ENCODE assay signal across 31 mouse cellular contexts in genomic region chr13:108025802-108026201, GRCm38 (mm10). TPM values are rescaled to one million over a fixed set of nuclear protein-coding genes. Genes with fewer than 3 reads are reported as not detected.
A peak's percentile ranks its signal among the peaks of the same experiment; 100 is the strongest.
DNase-seq lines count a peak whose midpoint lies in the region; ATAC-seq and TF ChIP-seq lines count a peak whose summit lies in the region.
"Had no signal": no experiment of that assay in that cellular context is flagged by ENCODE, and none has a peak within 500 bp of the region (broad histone marks: within the 10 kb centered on the region; RNA-seq: fewer than 3 reads in every experiment).

No protein-coding gene starts in this region.

- H3K27ac ChIP-seq in hindbrain, embryonic 14.5 days: no peak overlapping the region
- H3K27ac ChIP-seq: embryonic facial prominence, embryonic 10.5 days; embryonic facial prominence, embryonic 13.5 days; forebrain, embryonic 10.5 days; forebrain, embryonic 13.5 days; gastrocnemius, adult 2 months; heart, embryonic 13.5 days; hindbrain, embryonic 15.5 days had no signal

- no peak overlapping the region for H3K9ac ChIP-seq in hindbrain, embryonic 14.5 days
- H3K9ac ChIP-seq: embryonic facial prominence, embryonic 13.5 days; forebrain, embryonic 13.5 days; heart, embryonic 13.5 days; hindbrain, embryonic 15.5 days had no signal

- H3K4me3 ChIP-seq in hindbrain, embryonic 14.5 days (replicated peaks; ENCODE audit: low read length): no peak overlapping the region
- H3K4me3 ChIP-seq: embryonic facial prominence, embryonic 10.5 days; embryonic facial prominence, embryonic 13.5 days; erythroblast, embryonic 14.5 days; forebrain, embryonic 10.5 days; forebrain, embryonic 13.5 days; gastrocnemius, adult 2 months; heart, embryonic 13.5 days; hindbrain, embryonic 15.5 days had no signal

- H3K9me3 ChIP-seq in hindbrain, embryonic 14.5 days (ENCODE audit: control insufficient read depth, low read length): no peaks in the 10 kb centered on the region
- H3K9me3 ChIP-seq: embryonic facial prominence, embryonic 13.5 days; forebrain, embryonic 10.5 days; forebrain, embryonic 13.5 days; G1E; heart, embryonic 13.5 days; hindbrain, embryonic 15.5 days had no signal

- POLR2A ChIA-PET in Patski (lab: Charles Lee): no interaction called here

- in situ Hi-C loops in Patski (cut with MboI; ENCODE audit: low pct_unique_long_range_greater_than_20kb): no loop called here

- CTCF ChIA-PET in Patski (lab: Charles Lee): no interaction called here

- no peak for TF ChIP-seq CTCF in Patski (IDR thresholded peaks at IDR 0.05)

- no peaks in the 10 kb centered on the region for H3K4me1 ChIP-seq in hindbrain, embryonic 14.5 days (replicated peaks; ENCODE audit: control insufficient read depth, insufficient read depth, low read length)
- H3K4me1 ChIP-seq: embryonic facial prominence, embryonic 10.5 days; embryonic facial prominence, embryonic 13.5 days; forebrain, embryonic 10.5 days; forebrain, embryonic 13.5 days; heart, embryonic 13.5 days; hindbrain, embryonic 15.5 days had no signal

- no peaks in the 10 kb centered on the region for H3K36me3 ChIP-seq in hindbrain, embryonic 14.5 days (replicated peaks; ENCODE audit: control insufficient read depth, insufficient read depth)
- H3K36me3 ChIP-seq: embryonic facial prominence, embryonic 10.5 days; embryonic facial prominence, embryonic 13.5 days; forebrain, embryonic 10.5 days; G1E; heart, embryonic 13.5 days; hindbrain, embryonic 15.5 days had no signal

- ATAC-seq in Patski: peak; percentile 60
- ATAC-seq in hindbrain, embryonic 14.5 days (ENCODE audit: low FRiP score): no peak
- ATAC-seq: forebrain, embryonic 13.5 days; forebrain, embryonic 16.5 days; intestine, postnatal 0 days had no signal

- peak; percentile 9 to 37 for DNase-seq in adrenal gland, adult (ENCODE audit: inconsistent age in 2 of 2, low spot score in 1 of 2)
- DNase-seq in adrenal gland, postnatal 4 days (ENCODE audit: low spot score in 2 of 2): no peak
- peak; percentile 8 to 11 for DNase-seq in adrenal gland, postnatal 36 days
- DNase-seq in adrenal gland, postnatal 25 days: no peak
- DNase-seq in 3T3-L1 (ENCODE audit: low read depth, low spot score): peak; percentile 62
- DNase-seq in Patski (ENCODE audit: low read depth, low spot score): no peak
- DNase-seq in thymus, postnatal 25 days: no peak
- no peak for DNase-seq in hindbrain, embryonic 14.5 days (ENCODE audit: low spot score)
- DNase-seq: B cell, adult 2 months; cerebellum, adult 11-12 months; cerebellum, adult 8-10 months; cerebellum, postnatal 10 days; cerebellum, postnatal 36 days; embryo, embryonic 11 days; gastrocnemius, adult 2 months; gastrocnemius, postnatal 14 days; heart, adult 18-20 months; heart, postnatal 14 days; heart, postnatal 4 days; kidney, adult 8-10 months had no signal

- 86% methylated on average over 3 of the region's 3 CpGs for WGBS in hindbrain, embryonic 14.5 days

- H3K27me3 ChIP-seq in Patski: no peaks in the 10 kb centered on the region
- no peaks in the 10 kb centered on the region for H3K27me3 ChIP-seq in hindbrain, embryonic 14.5 days (ENCODE audit: control insufficient read depth, insufficient read depth, low read length)
- H3K27me3 ChIP-seq: CH12.LX; embryonic facial prominence, embryonic 13.5 days; forebrain, embryonic 13.5 days; heart, embryonic 13.5 days; hindbrain, embryonic 15.5 days had no signal

- no peak overlapping the region for H3K4me2 ChIP-seq in hindbrain, embryonic 14.5 days (replicated peaks)
- H3K4me2 ChIP-seq: embryonic facial prominence, embryonic 13.5 days; forebrain, embryonic 13.5 days; heart, embryonic 13.5 days; hindbrain, embryonic 15.5 days had no signal

RNA-seq across cellular contexts. Expression of gene Smim15, which starts 18.4 kb away (rescaled TPM):
- total RNA-seq in adrenal gland, postnatal 4 days (2021): 10 to 100 TPM; 40.9 to 45.2 TPM
- total RNA-seq in adrenal gland, postnatal 36 days (2021): 10 to 100 TPM; 42.4 to 49.5 TPM
- total RNA-seq in adrenal gland, postnatal 25 days (2021): 44.1 and 49.2 TPM in 2 replicates
- 69.3 TPM for polyA plus RNA-seq in Patski (2021)
- 33.6 and 40.2 TPM in 2 replicates for polyA plus RNA-seq in hindbrain, embryonic 14.5 days (2014; fragmentation: Nextera tagmentation; extraction: Ambion mirVana)

Comparison
In these comparisons a context has a peak if more than half of its experiments do, and no peak if none do; other contexts are left out.
1. DNase-seq: peak in adrenal gland, adult (2 of 2), adrenal gland, postnatal 36 days (2 of 2) and 3T3-L1 (single experiment); none in adrenal gland, postnatal 4 days (0 of 2), adrenal gland, postnatal 25 days (single experiment), Patski (single experiment), thymus, postnatal 25 days (single experiment) and hindbrain, embryonic 14.5 days (single experiment).